Comparison of ENCODE assay signal across 8 mouse cellular contexts in the genomic region with DNA sequence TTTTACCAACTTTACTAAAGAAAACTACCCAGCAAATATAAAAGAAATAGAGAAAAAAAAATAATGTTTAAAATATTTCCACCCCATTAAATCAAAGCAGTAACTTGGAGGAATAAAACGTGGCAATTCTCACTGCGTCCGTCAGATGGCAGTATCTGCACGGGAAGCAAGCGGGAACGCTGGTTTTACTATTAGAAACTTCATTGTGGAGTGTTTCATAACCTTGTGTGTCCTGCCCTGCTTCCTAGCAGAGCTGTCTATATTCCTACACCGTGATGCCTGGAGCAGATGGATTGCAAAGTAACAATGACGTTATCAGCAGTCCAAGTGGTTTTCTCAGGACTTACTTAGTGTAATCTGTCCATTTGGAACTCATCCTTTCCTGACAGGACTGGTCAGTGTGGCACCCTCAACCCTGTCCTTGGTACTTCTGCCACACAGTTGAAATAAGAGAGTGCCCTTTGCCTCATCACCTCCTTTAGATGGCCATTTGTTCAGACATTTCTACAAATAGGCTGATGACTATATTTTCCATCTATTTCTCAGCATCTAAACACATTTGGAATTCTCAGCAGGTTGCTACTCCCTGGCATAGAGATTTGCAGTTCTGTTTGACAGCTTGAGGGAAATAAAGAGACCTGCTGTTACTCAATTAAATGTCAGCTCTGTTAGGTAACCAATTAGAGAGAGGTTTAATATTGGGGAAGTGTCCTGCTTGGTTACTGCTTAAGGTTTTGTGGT.
DNase-seq lines count a peak whose midpoint lies in the region; ATAC-seq lines count a peak whose summit lies in the region.

No protein-coding gene starts in this region.

- no peaks in the 10 kb centered on the region for H3K27me3 ChIP-seq in heart, embryonic 11.5 days (ENCODE audit: control insufficient read depth, insufficient read depth, low read length)
- no peaks in the 10 kb centered on the region for H3K27me3 ChIP-seq in hindbrain, embryonic 16.5 days (replicated peaks; ENCODE audit: control insufficient read depth, insufficient read depth, low read length)

- H3K4me3 ChIP-seq in heart, embryonic 11.5 days (ENCODE audit: low read depth, low read length), result no peak overlapping the region
- no peak overlapping the region for H3K4me3 ChIP-seq in hindbrain, embryonic 16.5 days (ENCODE audit: low read length)

- H3K4me2 ChIP-seq in heart, embryonic 11.5 days, result no peak overlapping the region
- H3K4me2 ChIP-seq in hindbrain, embryonic 16.5 days (ENCODE audit: low read length), result no peak overlapping the region

- H3K9ac ChIP-seq in heart, embryonic 11.5 days (ENCODE audit: low read depth, low read length), result no peak overlapping the region
- H3K9ac ChIP-seq in hindbrain, embryonic 16.5 days (ENCODE audit: low read depth, low read length), result no peak overlapping the region

- DNase-seq in heart, adult 11 months, result peak; percentile 91
- DNase-seq in cerebellum, adult 8-10 months, result peak; percentile 73
- peak; percentile 70 for DNase-seq in forelimb bud, embryonic 11.5 days (ENCODE audit: low read depth, low spot score)
- DNase-seq in layer of hippocampus, postnatal 14 days (ENCODE audit: low spot score in 2 of 2), result peak; percentile 80 to 87
- peak; percentile 60 for DNase-seq in lung, postnatal 25 days (ENCODE audit: low spot score)
- peak; percentile 81 to 89 for DNase-seq in right cerebral cortex, postnatal 10 days (ENCODE audit: low spot score in 2 of 2)

- H3K36me3 ChIP-seq in heart, embryonic 11.5 days (ENCODE audit: control insufficient read depth, insufficient read depth, low read length), result no peaks in the 10 kb centered on the region
- H3K36me3 ChIP-seq in hindbrain, embryonic 16.5 days (ENCODE audit: control insufficient read depth, insufficient read depth, low read length), result peaks cover 14% of the 10 kb centered on the region

- peaks cover 15% of the 10 kb centered on the region for H3K4me1 ChIP-seq in heart, embryonic 11.5 days (ENCODE audit: control insufficient read depth, insufficient read depth, low read length)
- peaks cover 15% of the 10 kb centered on the region for H3K4me1 ChIP-seq in hindbrain, embryonic 16.5 days (ENCODE audit: control insufficient read depth, insufficient read depth, low read depth, low read length)

- H3K9me3 ChIP-seq in heart, embryonic 11.5 days (replicated peaks; ENCODE audit: control insufficient read depth, low read length), result no peaks in the 10 kb centered on the region
- no peaks in the 10 kb centered on the region for H3K9me3 ChIP-seq in hindbrain, embryonic 16.5 days (ENCODE audit: control insufficient read depth, low read length)

- ATAC-seq in heart, embryonic 11.5 days (replicated peaks; ENCODE audit: insufficient number of reproducible peaks, low FRiP score, low TSS enrichment), result no peak
- ATAC-seq in hindbrain, embryonic 16.5 days, result peak; percentile 62

- 5% methylated on average over 8 of the region's 8 CpGs for WGBS in heart, embryonic 11.5 days (ENCODE audit: insufficient replicate concordance)
- WGBS in hindbrain, embryonic 16.5 days, result 3% methylated on average over 8 of the region's 8 CpGs

- H3K27ac ChIP-seq in heart, embryonic 11.5 days (ENCODE audit: low read depth, low read length), result no peak overlapping the region
- H3K27ac ChIP-seq in hindbrain, embryonic 16.5 days (ENCODE audit: low read depth, low read length), result peak overlapping the region; percentile 33; the same call in 1 of the 2 replicates
